Mouse (Mus musculus) left cerebral cortex, postnatal 4 days (tissue): ENCODE data around the gene Ift27. TPM values are rescaled to one million over a fixed set of nuclear protein-coding genes. Genes with fewer than 3 reads are reported as not detected.

Experiments used
- DNase-seq: peaks from one replicate; pipeline ENCODE4 v3.0.0-alpha.2; 2022
- intact Hi-C: fragments of 180-260 bp; cut with DNase I; formaldehyde crosslinking; loops from one replicate; pipeline ENCODE4 v1.15.1; 2025
- total RNA-seq, 2 experiments: library from RNA; stranded (reverse); gene quantifications; 2 replicates each; pipeline ENCODE4 v1.2.3; 2021

Gene Ift27
- total RNA-seq, 2 experiments from 2014 or later: 39.9 to 41.0 TPM

DNA sequence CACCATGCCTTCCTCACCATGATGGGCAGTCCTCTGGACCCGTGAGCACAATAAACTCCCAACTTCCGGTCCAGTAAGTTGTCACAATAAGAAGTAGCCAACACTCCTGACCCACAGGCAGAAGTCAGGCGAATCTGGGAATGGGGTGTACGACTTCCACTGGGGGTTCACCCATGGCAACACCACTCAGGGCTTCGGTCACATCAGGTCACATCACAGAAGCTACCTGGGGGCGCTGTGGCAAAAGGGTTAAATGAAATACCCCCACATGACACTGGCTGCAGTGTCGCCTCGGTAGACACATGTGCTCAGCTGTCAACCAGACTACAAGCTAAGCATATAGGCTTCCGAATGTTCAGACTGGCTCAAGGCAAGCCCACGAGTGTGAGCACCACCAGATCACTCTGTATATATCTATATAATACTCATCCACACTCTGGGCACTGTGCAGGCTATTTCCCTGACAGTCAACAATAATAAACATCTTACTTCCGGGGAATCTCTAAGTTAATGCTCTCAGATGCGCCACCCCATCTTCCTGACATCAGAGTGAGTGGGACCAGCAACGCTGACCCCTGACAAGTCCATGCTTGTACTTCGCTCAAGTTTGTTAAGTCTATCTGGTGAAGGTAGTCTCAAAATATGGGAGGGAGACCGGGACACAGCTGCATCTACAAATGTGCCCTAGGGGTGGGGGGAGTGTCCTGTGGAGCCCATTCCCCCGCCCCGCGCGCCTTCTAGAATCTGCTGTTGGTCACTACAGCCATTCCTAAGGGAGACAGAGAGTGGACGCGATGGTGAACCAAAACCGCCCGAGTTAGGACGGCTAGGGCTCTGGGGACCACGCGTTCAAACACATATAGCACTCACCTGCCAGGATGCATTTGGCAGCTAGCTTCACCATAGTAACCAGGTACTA lies 749 bp downstream of the Ift27 start:
- intact Hi-C loops: loop anchor here (2.0 to 5.0 kb wide), 2 partner anchors 54 to 191 kb away; no protein-coding TSS in a partner anchor
- DNase-seq: no peak

- intact Hi-C loops: loop anchor here (2.0 to 5.0 kb wide), 2 partner anchors 54 to 190 kb away; no protein-coding TSS in a partner anchor
- peak; percentile 51 for DNase-seq
These were observed 1.5 kb downstream of the Ift27 start for GRCm38 (mm10) chr15:78172256-78172898.

DNA sequence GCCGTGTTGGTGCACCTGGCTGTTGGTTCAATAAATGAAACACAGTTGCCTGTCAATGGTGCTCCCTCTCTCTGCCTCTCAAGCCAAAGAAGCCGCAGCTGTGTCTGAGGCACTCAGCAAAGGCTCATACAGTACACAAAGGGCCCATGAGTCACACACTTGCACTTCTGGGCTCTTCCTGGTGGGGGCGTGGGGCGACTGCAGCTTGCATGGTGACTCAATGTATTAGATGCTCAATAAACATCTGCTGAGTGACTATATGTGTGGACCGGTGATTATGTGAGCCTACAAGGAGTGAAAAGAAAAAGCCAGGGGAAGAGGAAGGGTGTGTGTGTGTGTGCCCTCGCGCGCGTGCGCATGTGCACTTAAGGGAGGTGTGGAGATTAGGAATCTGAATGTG lies 2.3 kb downstream of the Ift27 start:
- intact Hi-C loops: loop anchor here (2.0 to 5.0 kb wide), 2 partner anchors 53 to 189 kb away; no protein-coding TSS in a partner anchor
- DNase-seq: peak; percentile 39

DNA sequence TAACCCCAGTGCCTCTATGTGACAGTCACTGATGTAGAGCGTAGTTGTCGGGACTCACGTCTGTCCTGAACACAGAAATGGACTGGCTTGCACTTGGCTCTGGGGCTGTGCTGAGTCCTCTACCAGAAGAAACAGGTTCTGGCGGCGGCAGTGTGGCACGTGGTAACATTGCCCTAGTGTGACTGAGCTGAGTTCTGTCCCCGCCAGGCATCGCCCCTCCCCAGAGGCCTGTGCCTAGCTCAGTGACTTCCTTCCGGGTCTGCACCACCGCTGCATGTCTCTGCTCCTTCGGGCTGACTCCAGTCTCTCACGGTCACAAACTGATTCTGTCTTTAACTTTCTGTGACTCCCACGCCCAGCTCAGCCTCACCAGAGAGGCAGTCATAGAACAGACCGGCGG lies 3.2 kb downstream of the Ift27 start:
- intact Hi-C loops: loop anchor here (5.0 kb wide), 1 partner anchor 188 kb away; no protein-coding TSS in a partner anchor
- no peak for DNase-seq

GRCm38 (mm10) chr15:78169566-78169965 lies 4.3 kb downstream of the Ift27 start:
- DNase-seq: no peak
- intact Hi-C loops: no loop called here

- intact Hi-C loops: no loop called here
- no peak for DNase-seq
These were observed 8.6 kb downstream of the Ift27 start for GRCm38 (mm10) chr15:78165292-78165691.

DNA sequence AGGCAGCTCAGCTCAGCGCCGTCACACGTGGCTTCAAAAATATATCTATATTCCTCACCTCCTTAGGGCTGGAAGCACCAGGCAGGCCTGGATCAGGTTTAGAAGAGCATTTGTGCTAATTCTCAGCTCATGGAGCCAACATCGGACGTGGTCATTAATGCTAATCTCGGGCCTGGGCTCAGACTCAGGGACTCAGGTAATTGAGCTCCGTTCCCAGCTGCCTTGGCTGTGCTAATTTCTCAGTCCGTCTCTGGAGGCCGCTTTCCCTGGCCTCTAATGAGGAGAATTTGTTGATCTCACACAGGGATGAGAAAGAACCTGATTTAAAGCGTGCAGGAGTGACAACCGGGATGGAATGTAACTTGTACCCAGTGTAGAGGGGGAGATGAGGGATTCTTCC lies 9.4 kb downstream of the Ift27 start:
- DNase-seq: no peak
- intact Hi-C loops: no loop called here

- intact Hi-C loops: no loop called here
- no peak for DNase-seq
These were observed 12.0 kb downstream of the Ift27 start for GRCm38 (mm10) chr15:78161946-78162345.

- peak; percentile 45 for DNase-seq
- intact Hi-C loops: no loop called here
These were observed 15.6 kb downstream of the Ift27 start for GRCm38 (mm10) chr15:78158335-78158734.

GRCm38 (mm10) chr15:78157824-78158223 lies 16.1 kb downstream of the Ift27 start:
- intact Hi-C loops: no loop called here
- no peak for DNase-seq

- intact Hi-C loops: no loop called here
- DNase-seq: no peak
These were observed 16.6 kb downstream of the Ift27 start for GRCm38 (mm10) chr15:78157330-78157729.

GRCm38 (mm10) chr15:78155421-78155820 lies 18.5 kb downstream of the Ift27 start:
- intact Hi-C loops: no loop called here

GRCm38 (mm10) chr15:78153045-78153775 lies 20.7 kb downstream of the Ift27 start:
- intact Hi-C loops: no loop called here
- DNase-seq: no peak

More at GRCm38 (mm10) chr15:78155421-78155820, 18.5 kb downstream of the Ift27 start:
- no peak for DNase-seq

GRCm38 (mm10) chr15:78148565-78148964 lies 25.3 kb downstream of the Ift27 start:
- intact Hi-C loops: no loop called here
- DNase-seq: no peak

DNA sequence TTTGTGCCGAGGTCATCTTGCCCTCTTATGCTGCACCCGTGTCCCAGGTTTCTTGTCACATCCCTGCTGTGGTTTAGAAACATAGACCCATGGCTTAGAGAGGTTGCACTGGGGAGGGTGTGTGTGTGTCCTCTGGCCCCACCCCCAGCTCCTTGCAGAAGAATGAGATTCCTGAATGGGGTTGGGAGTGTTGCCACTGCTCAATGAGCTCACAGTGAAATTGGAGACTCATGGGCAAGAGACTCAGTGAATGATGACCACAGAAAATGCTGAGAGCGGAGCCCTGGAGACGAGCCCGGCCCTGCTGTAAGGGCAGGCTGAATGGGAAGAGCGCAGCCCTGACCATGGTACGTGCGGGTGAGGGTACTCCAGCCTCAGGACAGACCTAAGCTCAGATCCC lies 33.7 kb downstream of the Ift27 start:
- DNase-seq: no peak
- intact Hi-C loops: no loop called here

GRCm38 (mm10) chr15:78134606-78135005 lies 39.3 kb downstream of the Ift27 start:
- intact Hi-C loops: no loop called here
- no peak for DNase-seq

GRCm38 (mm10) chr15:78133389-78133788 lies 40.5 kb downstream of the Ift27 start:
- DNase-seq: no peak

GRCm38 (mm10) chr15:78119704-78120103 lies 54.2 kb downstream of the Ift27 start, which contains the start of gene Cacng2:
Cacng2 (minus strand) TSS chr15:78120028.
- intact Hi-C loops: loop anchor here (2.0 kb wide), 1 partner anchor 53 kb away; no protein-coding TSS in a partner anchor

More at GRCm38 (mm10) chr15:78133389-78133788, 40.5 kb downstream of the Ift27 start:
- intact Hi-C loops: no loop called here

GRCm38 (mm10) chr15:78119248-78119647 lies 54.7 kb downstream of the Ift27 start:
- no peak for DNase-seq
- intact Hi-C loops: loop anchor here (2.0 kb wide), 1 partner anchor 54 kb away; no protein-coding TSS in a partner anchor

More at GRCm38 (mm10) chr15:78119704-78120103, 54.2 kb downstream of the Ift27 start, which contains the start of gene Cacng2:
- DNase-seq: peak; percentile 94

DNA sequence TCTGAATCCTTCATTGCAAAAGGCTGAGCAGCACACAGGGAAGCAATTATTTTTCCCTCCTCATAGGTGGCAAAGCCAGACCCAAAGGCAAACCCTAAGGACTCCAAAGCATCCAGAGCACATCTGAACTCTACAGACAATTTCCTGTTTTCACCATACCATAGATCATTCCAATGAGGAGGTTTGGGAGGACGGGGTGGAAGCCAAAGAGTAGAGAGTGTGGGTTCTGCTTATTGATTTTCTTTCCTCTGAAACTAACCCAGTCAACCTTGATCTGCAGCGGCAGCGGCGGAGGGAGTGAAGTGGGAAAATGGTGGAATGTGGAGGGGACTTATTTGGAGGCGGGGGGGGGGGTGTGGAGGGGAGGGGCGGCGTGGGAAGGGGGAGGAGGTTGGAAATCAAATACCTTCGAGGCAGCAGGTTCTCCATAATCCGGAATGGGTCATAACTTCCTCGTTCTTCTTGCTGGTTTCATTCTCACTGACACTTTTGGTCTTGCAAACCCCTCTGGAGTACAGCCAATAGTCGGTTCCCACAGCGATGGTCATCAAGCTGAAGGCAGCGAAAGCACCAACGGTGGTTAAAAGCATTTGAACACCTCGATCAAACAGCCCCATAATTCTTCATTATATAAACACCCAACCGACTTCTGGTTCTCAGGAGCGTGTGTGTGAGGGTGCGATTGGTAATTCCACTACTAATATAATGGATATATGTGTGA lies 55.5 kb downstream of the Ift27 start:
- DNase-seq: peak; percentile 60
- intact Hi-C loops: loop anchor here (2.0 kb wide), 1 partner anchor 54 kb away; no protein-coding TSS in a partner anchor
